Mouse (Mus musculus) adipose tissue, adult 10 weeks (tissue): Measurements from ENCODE around the gene Krt18. TPM values are rescaled to one million over a fixed set of nuclear protein-coding genes. Genes with fewer than 3 reads are reported as not detected.

Experiments used
- polyA plus RNA-seq: library from polyadenylated mRNA; stranded (reverse); fragments of 350-450 nt; fragmentation: Illumina TruSeq; extraction: RNeasy Lipid Tissue Mini Kit (QIAGEN cat#74804); gene quantifications from one replicate; pipeline ENCODE4 v1.2.3, GENCODE M21; 2014; ENCODE audit warnings: low read depth, low replicate concordance

The Krt18 gene
- polyA plus RNA-seq, result 277 TPM

DNA sequence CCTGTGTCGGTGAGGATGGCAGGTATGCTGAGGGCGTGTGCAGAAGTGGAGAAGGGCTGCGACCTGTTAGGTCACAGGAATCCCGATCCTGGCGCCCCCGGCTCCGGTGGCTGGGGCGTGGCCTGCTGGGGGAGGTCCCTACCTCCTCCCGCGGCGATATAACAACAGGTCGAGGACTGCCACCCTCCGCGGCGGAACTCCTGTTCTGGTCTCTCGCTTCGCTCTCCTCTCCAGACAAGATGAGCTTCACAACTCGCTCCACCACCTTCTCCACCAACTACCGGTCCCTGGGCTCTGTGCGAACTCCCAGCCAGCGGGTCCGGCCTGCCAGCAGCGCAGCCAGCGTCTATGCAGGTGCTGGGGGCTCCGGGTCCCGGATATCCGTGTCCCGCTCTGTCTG, at the start of gene Krt18:
Krt18 (plus strand) TSS at position 141 of the 400 bp plus-strand sequence.

DNA sequence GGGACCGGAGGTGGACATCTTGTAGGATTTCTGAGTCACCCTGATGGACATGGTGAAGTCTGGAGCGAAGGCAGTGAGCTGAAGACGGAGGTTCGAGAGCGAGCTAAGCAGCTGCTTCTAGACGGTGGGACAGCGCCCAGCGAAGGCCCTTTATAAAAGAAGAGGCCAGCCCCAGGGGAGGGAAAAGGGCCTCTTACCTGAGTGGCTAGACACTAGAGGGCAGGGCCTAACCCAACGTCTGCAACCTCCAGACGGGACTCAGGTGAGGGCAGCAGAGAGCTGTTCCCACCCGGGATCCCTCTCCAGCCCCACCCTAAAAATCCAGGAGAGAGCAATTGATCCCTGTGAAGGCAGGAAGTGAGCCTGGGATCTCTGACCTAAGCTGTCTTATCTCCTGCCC, 23.8 kb upstream of the Krt18 start, which contains the start of gene Krt8:
Krt8 (minus strand) TSS at position 294 of the 400 bp plus-strand sequence.

DNA sequence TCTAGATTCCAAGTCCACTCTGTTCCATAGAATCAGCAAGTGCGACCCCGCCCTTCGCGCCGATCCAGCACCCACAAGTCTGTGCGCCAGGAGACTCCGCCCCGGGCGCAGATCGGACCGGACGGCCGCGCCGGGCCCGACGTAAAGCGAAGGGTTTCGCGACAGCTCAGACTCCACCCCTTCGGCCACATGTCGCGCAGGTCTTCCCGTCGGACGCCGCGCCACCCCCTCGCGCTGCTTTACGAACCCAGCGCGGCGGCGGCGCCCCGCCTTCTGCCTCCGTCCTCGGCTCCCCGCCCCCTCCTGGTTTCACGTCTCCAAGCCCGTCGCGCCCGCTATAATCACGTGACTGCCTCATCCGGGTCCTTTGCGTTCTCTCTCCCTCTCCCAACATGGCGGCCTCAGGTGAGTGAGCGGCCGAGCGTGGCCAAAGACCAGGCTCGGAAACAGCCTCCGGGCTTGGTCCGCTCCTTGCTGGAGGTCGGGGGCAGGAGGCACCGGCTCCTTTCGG, 45.6 kb downstream of the Krt18 start, which contains the start of gene Eif4b:
Eif4b (plus strand) TSS at position 215 of the 511 bp plus-strand sequence.

Other genes starting within 250 kb of the Krt18 start
- not detected for gene Krt72, start 241.7 kb upstream of the Krt18 start, polyA plus RNA-seq
- gene Krt73, start 225.8 kb upstream of the Krt18 start, polyA plus RNA-seq, result not detected
- gene Krt2, start 210.0 kb upstream of the Krt18 start, polyA plus RNA-seq, result not detected
- gene Krt1, start 177.4 kb upstream of the Krt18 start, polyA plus RNA-seq, result not detected
- not detected for gene Krt77, start 158.5 kb upstream of the Krt18 start, polyA plus RNA-seq
- not detected for gene Krt76, start 135.3 kb upstream of the Krt18 start, polyA plus RNA-seq
- not detected for gene Krt4, start 103.4 kb upstream of the Krt18 start, polyA plus RNA-seq
- gene Krt79, start 87.9 kb upstream of the Krt18 start, polyA plus RNA-seq, result 1.6 TPM
- 0.19 TPM for gene Krt78, start 73.9 kb upstream of the Krt18 start, polyA plus RNA-seq
- 197 TPM for gene Krt8, start 23.7 kb upstream of the Krt18 start, polyA plus RNA-seq
- 163 TPM for gene Eif4b, start 45.6 kb downstream of the Krt18 start, polyA plus RNA-seq
- 102 TPM for gene Tns2, start 72.2 kb downstream of the Krt18 start, polyA plus RNA-seq
- 54.5 TPM for gene Spryd3, start 108.1 kb downstream of the Krt18 start, polyA plus RNA-seq
- 147 TPM for gene Igfbp6, start 116.2 kb downstream of the Krt18 start, polyA plus RNA-seq
- gene Soat2, start 122.3 kb downstream of the Krt18 start, polyA plus RNA-seq, result 0.40 TPM
- gene Zfp740, start 175.1 kb downstream of the Krt18 start, polyA plus RNA-seq, result 63.0 TPM
- 192 TPM for gene Csad, start 176.5 kb downstream of the Krt18 start, polyA plus RNA-seq
- gene Itgb7, start 203.8 kb downstream of the Krt18 start, polyA plus RNA-seq, result 5.4 TPM
- 30.3 TPM for gene Rarg, start 229.3 kb downstream of the Krt18 start, polyA plus RNA-seq
- gene Gm9918, start 242.4 kb downstream of the Krt18 start, polyA plus RNA-seq, result 0.14 TPM